Mouse (Mus musculus): ENCODE results near the gene Serpinb9g. TPM values are rescaled to one million over a fixed set of nuclear protein-coding genes. Genes with fewer than 3 reads are reported as not detected.
"Not testable (repeated sequence)": the region's sequence is repeated elsewhere in the genome, so short reads cannot be mapped to it uniquely, and the experiment has no call there.

The Serpinb9g gene
- not detected for total RNA-seq (2021)
- long read RNA-seq, experiment 1 = 0 reads
- long read RNA-seq, experiment 2 = 0 reads

DNA sequence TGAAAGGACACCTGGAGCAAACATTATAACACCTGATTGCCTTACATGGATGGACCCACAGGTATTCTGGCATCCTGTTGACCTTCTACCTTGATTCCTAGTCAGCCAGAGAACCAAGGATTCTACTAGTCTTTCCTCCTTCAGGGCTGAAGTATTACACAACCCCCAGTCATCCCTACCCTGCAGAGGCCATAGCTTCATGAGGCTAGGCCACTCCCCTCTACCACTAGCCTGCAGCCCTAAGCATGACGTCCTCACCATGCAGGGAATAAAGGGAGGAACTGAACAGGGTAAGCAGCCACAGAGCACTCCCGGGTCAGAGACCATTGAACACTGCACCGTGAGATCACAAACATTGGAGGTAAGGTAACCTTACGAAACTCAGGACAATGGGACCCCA is at the start of gene Serpinb9g:
TSS of gene Serpinb9g (plus strand) at position 301 of the 400 bp plus-strand sequence.
- not testable (repeated sequence) for DNase-seq (ENCODE audit: low spot score in 2 of 2)

DNA sequence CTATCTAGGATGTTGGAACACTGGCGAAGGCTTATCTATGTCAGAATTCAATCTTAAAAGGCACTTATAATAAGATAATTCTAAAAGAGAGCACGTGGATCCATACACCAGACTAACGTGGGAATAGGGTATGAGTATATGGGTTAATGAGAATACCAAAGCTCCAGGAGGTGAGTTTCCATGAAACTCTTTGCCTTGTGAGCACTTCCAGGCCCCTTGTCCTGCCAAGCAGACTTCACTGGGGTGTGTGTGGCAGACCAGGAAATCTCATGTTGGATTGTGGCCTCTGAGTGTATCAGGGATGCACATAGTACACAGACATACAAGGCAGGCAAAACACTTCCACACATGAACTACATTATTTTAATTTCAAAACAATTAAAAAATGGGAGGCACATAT is 718 bp upstream of the Serpinb9g start:
- not testable (repeated sequence) for DNase-seq (ENCODE audit: low spot score in 2 of 2)

- DNase-seq (ENCODE audit: low spot score in 2 of 2) = no peak
These were observed 40.0 kb downstream of the Serpinb9g start for GRCm38 (mm10) chr13:33524629-33525028.

DNA sequence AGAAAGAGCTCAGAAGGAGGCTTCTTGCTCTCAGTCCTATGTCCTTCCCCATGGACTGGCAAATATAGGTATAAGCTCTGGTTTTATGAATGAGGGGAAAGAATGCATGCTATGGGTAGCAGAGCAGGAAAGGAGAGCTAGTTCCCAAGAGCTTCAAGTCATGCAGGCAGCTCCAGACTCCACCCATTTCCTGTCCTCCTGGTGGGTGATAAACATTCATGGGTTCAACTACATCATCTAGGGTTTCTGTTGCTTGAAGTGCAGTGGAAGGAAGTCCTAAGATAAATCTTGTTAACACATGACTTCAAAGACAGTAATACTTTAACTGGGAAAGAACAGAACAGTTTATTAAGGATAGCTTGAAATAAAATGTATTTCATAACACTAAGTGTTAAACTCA is 48.2 kb downstream of the Serpinb9g start:
- DNase-seq (ENCODE audit: low spot score in 2 of 2) = no peak

Other genes with a start within 250 kb of the Serpinb9g start
- gene Serpinb9e, start 235.2 kb upstream of the Serpinb9g start, total RNA-seq (2021) = not detected
- gene Serpinb9f, start 160.7 kb upstream of the Serpinb9g start, total RNA-seq (2021) = not detected
- gene Gm11397, start 89.0 kb upstream of the Serpinb9g start, total RNA-seq (2021) = not detected
- not detected for gene Serpinb6d, start 176.6 kb downstream of the Serpinb9g start, total RNA-seq (2021)